Mouse (Mus musculus) liver, embryonic 12.5 days (tissue): ENCODE results near the gene Ttc7b. TPM values are rescaled to one million over a fixed set of nuclear protein-coding genes. Genes with fewer than 3 reads are reported as not detected.
A peak's percentile ranks its signal among the peaks of the same experiment; 100 is the strongest.

Experiments
- ATAC-seq: fragments of 200-750 bp; cut with Nextera tagmentation; 2 replicates; pipeline ENCODE4 v1.8.0; 2017; ENCODE audit warnings: moderate number of reproducible peaks, mild to moderate bottlenecking, moderate library complexity
- H3K27ac ChIP-seq: fragments of 300-500 bp; sonication (generic); 2 replicates; pipeline ENCODE4 v1.5.1; 2016; ENCODE audit warnings: mild to moderate bottlenecking
- H3K27me3 ChIP-seq: fragments of 300-500 bp; sonication (generic); replicated peaks from 2 replicates; pipeline ENCODE4 v1.6.1; 2016; ENCODE audit warnings: mild to moderate bottlenecking, moderate library complexity
- H3K36me3 ChIP-seq: fragments of 300-500 bp; sonication (generic); 2 replicates; pipeline ENCODE4 v1.6.1; 2016; ENCODE audit warnings: mild to moderate bottlenecking, moderate library complexity
- H3K4me1 ChIP-seq: fragments of 300-500 bp; sonication (generic); 2 replicates; pipeline ENCODE4 v1.6.1; 2016
- H3K4me2 ChIP-seq: fragments of 300-500 bp; sonication (generic); 2 replicates; pipeline ENCODE4 v1.6.1; 2016; ENCODE audit warnings: mild to moderate bottlenecking, moderate library complexity
- H3K4me3 ChIP-seq: fragments of 300-500 bp; sonication (generic); 2 replicates; pipeline ENCODE4 v1.5.1; 2016; ENCODE audit warnings: mild to moderate bottlenecking, moderate library complexity
- H3K9ac ChIP-seq: fragments of 300-500 bp; sonication (generic); 2 replicates; pipeline ENCODE4 v1.6.1; 2016; ENCODE audit warnings: mild to moderate bottlenecking, moderate library complexity
- H3K9me3 ChIP-seq: fragments of 300-500 bp; sonication (generic); replicated peaks from 2 replicates; pipeline ENCODE4 v1.6.1; 2016; ENCODE audit warnings: mild to moderate bottlenecking, moderate library complexity
- WGBS: fragments of 180-500 bp; shearing (Covaris S2); methylation state at CpG from one replicate; pipeline ENCODE4 v1.1.7; 2016; ENCODE audit not compliant: insufficient replicate concordance; 5-methylcytosine and 5-hydroxymethylcytosine counted together
- polyA plus RNA-seq: library from polyadenylated mRNA; unstranded; fragments of >200 nt; fragmentation: Nextera tagmentation; extraction: Ambion mirVana; gene quantifications from 2 replicates; pipeline ENCODE4 v1.2.1, GENCODE M21; 2016

Ttc7b gene
- polyA plus RNA-seq, 1 experiment from 2014 or later = 2.2 TPM

GRCm38 (mm10) chr12:100520077-100520793 lies 391 bp downstream of the Ttc7b start:
- Histone ChIP-seq H3K9me3 (no peaks in the 10 kb centered on the region), H3K4me2 (peak overlapping the region; percentile 81), H3K27me3 (peaks cover 22% of the 10 kb centered on the region), H3K27ac (peak overlapping the region; percentile 25; the same call in 1 of the 2 replicates), H3K9ac (peak overlapping the region; percentile 79), H3K4me3 (peak overlapping the region; percentile 68), H3K36me3 (no peaks in the 10 kb centered on the region), H3K4me1 (peaks cover 37% of the 10 kb centered on the region)
- WGBS = under 1% methylated on average over 76 of the region's 76 CpGs
- peak; percentile 40; the same call in 1 of the 2 replicates for ATAC-seq

- H3K9ac ChIP-seq = peak overlapping the region; percentile 79
- 0 out of 2 replicates have a peak, but pooled peaks have one; percentile 10 for ATAC-seq
- no peaks in the 10 kb centered on the region for H3K9me3 ChIP-seq
- H3K4me1 ChIP-seq = peaks cover 37% of the 10 kb centered on the region
- H3K4me2 ChIP-seq = peak overlapping the region; percentile 81
- no peaks in the 10 kb centered on the region for H3K36me3 ChIP-seq
- H3K27me3 ChIP-seq = peaks cover 22% of the 10 kb centered on the region
- WGBS = 40% methylated on average over 7 of the region's 7 CpGs
- no peak overlapping the region for H3K27ac ChIP-seq
- peak overlapping the region; percentile 68 for H3K4me3 ChIP-seq
Measured at GRCm38 (mm10) chr12:100519684-100520076, 946 bp downstream of the Ttc7b start.

GRCm38 (mm10) chr12:100517371-100517770 lies 3.3 kb downstream of the Ttc7b start:
- no peak overlapping the region for H3K27ac ChIP-seq
- no peak for ATAC-seq
- H3K36me3 ChIP-seq = peaks cover 8% of the 10 kb centered on the region; the same call in 1 of the 2 replicates
- H3K9ac ChIP-seq = no peak overlapping the region
- H3K4me1 ChIP-seq = peaks cover 41% of the 10 kb centered on the region
- no peaks in the 10 kb centered on the region for H3K9me3 ChIP-seq
- no peak overlapping the region for H3K4me3 ChIP-seq
- 48% methylated on average over 9 of the region's 9 CpGs for WGBS
- peaks cover 22% of the 10 kb centered on the region for H3K27me3 ChIP-seq
- 0 out of 2 replicates have a peak overlapping the region, but pooled peaks have one; percentile 1 for H3K4me2 ChIP-seq

DNA sequence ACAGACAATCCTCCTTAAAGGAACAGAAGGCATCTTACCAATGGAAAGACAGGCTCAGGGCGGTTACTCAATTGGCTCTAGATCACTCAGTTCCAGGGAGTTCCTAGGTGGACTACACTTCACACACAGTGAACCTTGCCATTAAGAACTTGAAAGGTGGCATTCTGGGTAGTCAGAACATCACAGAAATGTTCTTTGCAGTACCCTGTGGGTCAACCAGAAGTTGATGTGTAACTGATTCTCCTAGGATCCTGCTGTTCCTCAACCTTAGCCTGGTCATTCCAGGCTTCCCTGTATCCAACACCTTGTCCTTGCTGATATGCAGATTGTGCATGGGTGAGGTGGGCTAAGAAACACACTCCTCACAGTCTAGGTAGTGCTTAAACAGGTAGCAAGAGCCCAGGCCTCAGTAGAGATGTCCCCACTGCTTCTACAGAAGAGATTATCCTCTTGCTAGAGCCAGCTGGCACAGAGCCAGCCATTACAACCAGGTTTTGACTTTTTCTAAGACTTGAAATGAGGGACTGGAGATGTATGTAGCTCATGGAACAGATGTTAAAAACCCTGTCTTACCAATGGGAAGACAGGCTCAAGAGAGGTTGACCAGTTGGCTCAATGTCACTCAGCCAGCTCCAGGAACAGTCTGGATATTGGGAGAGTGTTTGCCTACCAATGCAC lies 4.3 kb downstream of the Ttc7b start:
- Histone ChIP-seq H3K9me3 (no peaks in the 10 kb centered on the region), H3K4me3 (no peak overlapping the region), H3K9ac (no peak overlapping the region), H3K4me1 (peaks cover 41% of the 10 kb centered on the region), H3K4me2 (no peak overlapping the region), H3K36me3 (peaks cover 17% of the 10 kb centered on the region; the same call in 1 of the 2 replicates), H3K27me3 (peaks cover 16% of the 10 kb centered on the region), H3K27ac (no peak overlapping the region)
- no peak for ATAC-seq
- 76% methylated on average over 1 of the region's 1 CpGs for WGBS

DNA sequence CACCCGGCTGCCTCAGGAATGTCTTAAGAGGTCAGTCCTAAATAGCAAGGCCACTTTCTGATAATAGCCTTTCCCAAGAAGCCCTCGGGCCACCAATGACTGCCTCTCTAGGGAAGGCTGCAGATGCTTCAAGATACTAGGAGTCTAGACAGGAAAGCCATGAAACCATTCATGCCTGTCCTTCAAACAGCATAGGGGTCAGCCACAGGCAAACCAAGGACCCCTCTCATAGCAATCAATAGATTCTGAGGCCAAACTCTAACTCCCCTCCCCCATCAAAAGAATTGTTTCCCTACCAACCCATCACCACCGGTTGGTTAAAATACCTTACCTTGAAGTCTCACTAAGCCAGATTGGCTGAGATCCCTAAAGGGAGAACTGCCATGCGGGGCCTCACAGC lies 5.1 kb downstream of the Ttc7b start:
- H3K9ac ChIP-seq = no peak overlapping the region
- no peak overlapping the region for H3K27ac ChIP-seq
- peaks cover 16% of the 10 kb centered on the region for H3K27me3 ChIP-seq
- ATAC-seq = no peak
- no peak overlapping the region for H3K4me3 ChIP-seq
- no peaks in the 10 kb centered on the region for H3K9me3 ChIP-seq
- H3K4me2 ChIP-seq = no peak overlapping the region
- 71% methylated on average over 4 of the region's 4 CpGs for WGBS
- peaks cover 20% of the 10 kb centered on the region; the same call in 1 of the 2 replicates for H3K36me3 ChIP-seq
- peaks cover 42% of the 10 kb centered on the region for H3K4me1 ChIP-seq

DNA sequence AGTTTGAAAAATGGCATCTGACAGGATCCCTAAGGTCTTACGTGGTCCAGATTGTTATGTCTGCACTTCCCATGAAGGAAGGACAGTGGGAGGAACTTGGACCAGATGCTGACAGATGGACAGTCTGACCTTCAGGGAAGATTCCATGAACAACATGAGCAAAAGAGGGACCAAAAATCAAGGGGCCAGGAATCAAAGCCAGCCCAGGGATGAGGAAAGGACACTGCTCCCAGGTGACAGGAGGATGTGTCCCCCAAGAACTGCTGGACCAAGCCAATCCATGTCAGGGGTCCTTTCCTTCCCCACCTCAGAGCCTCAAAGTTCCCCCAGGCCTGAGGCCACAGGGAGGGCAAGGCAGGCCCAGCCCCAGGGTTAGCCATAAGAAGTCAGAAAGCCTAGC lies 6.0 kb downstream of the Ttc7b start:
- H3K4me1 ChIP-seq = peaks cover 42% of the 10 kb centered on the region
- H3K27me3 ChIP-seq = peaks cover 8% of the 10 kb centered on the region
- H3K9ac ChIP-seq = no peak overlapping the region
- H3K9me3 ChIP-seq = no peaks in the 10 kb centered on the region
- H3K4me2 ChIP-seq = no peak overlapping the region
- H3K36me3 ChIP-seq = peaks cover 20% of the 10 kb centered on the region; the same call in 1 of the 2 replicates
- 55% methylated on average over 1 of the region's 1 CpGs for WGBS
- ATAC-seq = no peak
- H3K27ac ChIP-seq = no peak overlapping the region
- H3K4me3 ChIP-seq = no peak overlapping the region

GRCm38 (mm10) chr12:100513131-100513530 lies 7.5 kb downstream of the Ttc7b start:
- Histone ChIP-seq H3K9me3 (no peaks in the 10 kb centered on the region), H3K27me3 (no peaks in the 10 kb centered on the region), H3K4me3 (no peak overlapping the region), H3K27ac (no peak overlapping the region), H3K4me2 (no peak overlapping the region), H3K36me3 (peaks cover 20% of the 10 kb centered on the region; the same call in 1 of the 2 replicates), H3K4me1 (peaks cover 41% of the 10 kb centered on the region), H3K9ac (no peak overlapping the region)
- no peak for ATAC-seq
- WGBS = 72% methylated on average over 5 of the region's 5 CpGs

- peaks cover 20% of the 10 kb centered on the region; the same call in 1 of the 2 replicates for H3K36me3 ChIP-seq
- no peak for ATAC-seq
- no peak overlapping the region for H3K9ac ChIP-seq
- peaks cover 38% of the 10 kb centered on the region for H3K4me1 ChIP-seq
- 78% methylated on average over 9 of the region's 9 CpGs for WGBS
- no peaks in the 10 kb centered on the region for H3K27me3 ChIP-seq
- H3K4me3 ChIP-seq = no peak overlapping the region
- no peak overlapping the region for H3K4me2 ChIP-seq
- H3K9me3 ChIP-seq = no peaks in the 10 kb centered on the region
- no peak overlapping the region for H3K27ac ChIP-seq
Measured at GRCm38 (mm10) chr12:100512641-100513040, 8.0 kb downstream of the Ttc7b start.

GRCm38 (mm10) chr12:100509615-100510282 lies 10.9 kb downstream of the Ttc7b start:
- H3K27ac ChIP-seq = peak overlapping the region; percentile 73
- no peak for ATAC-seq
- no peak overlapping the region for H3K9ac ChIP-seq

DNA sequence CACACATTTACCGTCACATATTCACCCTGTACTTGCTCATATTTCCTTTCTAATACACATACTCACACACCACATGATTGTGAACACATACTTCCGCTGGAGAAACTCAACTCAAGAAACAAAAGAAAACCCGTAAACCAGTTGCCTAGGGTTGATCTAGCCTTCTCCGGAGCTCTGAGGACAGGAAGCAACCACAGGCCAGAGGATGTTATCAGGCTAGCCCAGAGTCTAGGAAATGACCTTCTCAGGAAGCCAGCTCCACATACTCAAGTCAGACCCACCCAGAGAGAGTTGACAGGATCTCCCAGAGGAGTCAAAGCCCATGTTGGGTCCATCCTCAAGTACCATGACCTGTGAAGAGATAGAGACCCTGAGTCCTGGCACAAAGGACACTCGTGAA lies 12.0 kb downstream of the Ttc7b start:
- WGBS = 10% methylated on average over 5 of the region's 5 CpGs
- ATAC-seq = peak; percentile 62
- H3K27ac ChIP-seq = 0 out of 2 replicates have a peak overlapping the region, but pooled peaks have one; percentile 73

More at GRCm38 (mm10) chr12:100509615-100510282, 10.9 kb downstream of the Ttc7b start:
- 65% methylated on average over 9 of the region's 9 CpGs for WGBS
- peaks cover 44% of the 10 kb centered on the region for H3K4me1 ChIP-seq
- H3K4me3 ChIP-seq = no peak overlapping the region
- H3K9me3 ChIP-seq = no peaks in the 10 kb centered on the region
- no peak overlapping the region for H3K4me2 ChIP-seq
- H3K36me3 ChIP-seq = peaks cover 20% of the 10 kb centered on the region; the same call in 1 of the 2 replicates
- no peaks in the 10 kb centered on the region for H3K27me3 ChIP-seq

DNA sequence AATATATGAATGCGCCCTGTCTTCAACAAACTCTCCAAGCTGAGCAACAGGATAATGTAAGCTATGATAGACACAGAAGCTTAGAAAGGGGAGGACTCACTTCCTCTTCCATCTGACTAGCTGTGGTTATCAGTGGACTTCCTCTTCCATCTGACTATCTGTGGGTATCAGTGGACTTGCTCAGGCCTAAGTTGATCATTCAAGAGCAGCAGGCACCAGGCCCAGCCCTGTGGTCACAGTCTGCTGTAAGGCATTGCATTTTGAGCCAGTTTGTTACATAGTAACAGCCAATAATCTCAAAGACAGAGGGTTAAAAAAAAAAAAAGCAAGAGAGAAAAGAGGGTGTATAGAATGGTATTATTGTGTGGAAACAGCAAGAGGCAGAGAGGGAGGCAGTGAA lies 15.1 kb downstream of the Ttc7b start:
- peak; percentile 46; the same call in 1 of the 2 replicates for ATAC-seq
- Histone ChIP-seq H3K9ac (no peak overlapping the region), H3K36me3 (no peaks in the 10 kb centered on the region), H3K27ac (peak overlapping the region; percentile 27), H3K27me3 (no peaks in the 10 kb centered on the region), H3K4me1 (peaks cover 55% of the 10 kb centered on the region), H3K4me3 (no peak overlapping the region), H3K4me2 (no peak overlapping the region), H3K9me3 (no peaks in the 10 kb centered on the region)
- 43% methylated on average over 1 of the region's 1 CpGs for WGBS

More for the DNA sequence above, 12.0 kb downstream of the Ttc7b start:
- H3K4me1 ChIP-seq = peaks cover 55% of the 10 kb centered on the region
- H3K4me3 ChIP-seq = no peak overlapping the region
- no peak overlapping the region for H3K4me2 ChIP-seq
- no peaks in the 10 kb centered on the region for H3K9me3 ChIP-seq
- no peak overlapping the region for H3K9ac ChIP-seq
- H3K36me3 ChIP-seq = peaks cover 20% of the 10 kb centered on the region; the same call in 1 of the 2 replicates
- no peaks in the 10 kb centered on the region for H3K27me3 ChIP-seq
